Mouse (Mus musculus) ES-E14 (cell line): ENCODE results near the gene Bag6. TPM values are rescaled to one million over a fixed set of nuclear protein-coding genes. Genes with fewer than 3 reads are reported as not detected.
A peak's percentile ranks its signal among the peaks of the same experiment; 100 is the strongest.

Source experiments
- DNase-seq: peaks from one replicate; pipeline ENCODE4 v3.0.0-alpha.2; 2013; ENCODE audit warnings: low read depth, low spot score
- H3K27ac ChIP-seq: 2 replicates; pipeline ENCODE4 v1.5.1; 2012; ENCODE audit warnings: low read depth, mild to moderate bottlenecking, low read length, moderate library complexity, mixed read lengths; ENCODE audit not compliant: poor library complexity, insufficient read depth, severe bottlenecking
- H3K36me3 ChIP-seq: 2 replicates; pipeline ENCODE4 v1.6.1; 2012; ENCODE audit warnings: mild to moderate bottlenecking, low read length, moderate library complexity, mixed read lengths; ENCODE audit not compliant: control insufficient read depth, poor library complexity, insufficient read depth, severe bottlenecking
- H3K4me1 ChIP-seq, 2 experiments: fragments of 150-350 bp in 1 of 2; sonication (generic) in 1 of 2; 2 replicates each; pipeline ENCODE4 v1.6.1; 2012; ENCODE audit warnings: low read length in 2 of 2, mild to moderate bottlenecking in 1 of 2, mixed read lengths in 1 of 2; ENCODE audit not compliant: control insufficient read depth in 2 of 2, insufficient read depth in 2 of 2, poor library complexity in 1 of 2
- H3K4me3 ChIP-seq, 2 experiments: fragments of 150-350 bp in 1 of 2; sonication (generic) in 1 of 2; 2 replicates each; pipeline ENCODE4 v1.5.1; 2012; ENCODE audit warnings: low read length in 2 of 2, low read depth in 1 of 2, mild to moderate bottlenecking in 1 of 2, mixed read lengths in 1 of 2; ENCODE audit not compliant: insufficient read depth in 1 of 2, poor library complexity in 1 of 2, severe bottlenecking in 1 of 2
- H3K9ac ChIP-seq: 2 replicates; pipeline ENCODE4 v1.6.1; 2012; ENCODE audit warnings: low read depth, mild to moderate bottlenecking, low read length, mixed read lengths; ENCODE audit not compliant: poor library complexity, insufficient read depth, severe bottlenecking
- H3K9me3 ChIP-seq: fragments of 150-350 bp; sonication (generic); 2 replicates; pipeline ENCODE4 v1.6.1; 2012; ENCODE audit warnings: low read depth, mild to moderate bottlenecking, low read length; ENCODE audit not compliant: control insufficient read depth, insufficient read depth
- CHD2 ChIP-seq: IDR thresholded peaks from 2 replicates; pipeline ENCODE4 v1.6.1; 2014; ENCODE audit warnings: mild to moderate bottlenecking, low read depth, low read length, inconsistent platforms
- HCFC1 ChIP-seq: IDR thresholded peaks from 2 replicates; pipeline ENCODE4 v1.6.1; 2012; ENCODE audit warnings: low read length, inconsistent platforms, borderline replicate concordance; ENCODE audit not compliant: insufficient read depth
- MAFK ChIP-seq: IDR thresholded peaks from 2 replicates; pipeline ENCODE4 v1.6.1; 2014; ENCODE audit warnings: mild to moderate bottlenecking, low read depth, low read length, inconsistent platforms; ENCODE audit not compliant: insufficient read depth
- ZC3H11A ChIP-seq: IDR thresholded peaks from 2 replicates; pipeline ENCODE4 v1.6.1; 2012; ENCODE audit warnings: low read depth, mild to moderate bottlenecking, inconsistent platforms, low read length, borderline replicate concordance
- ZNF384 ChIP-seq: IDR thresholded peaks from 2 replicates; pipeline ENCODE4 v1.6.1; 2012; ENCODE audit warnings: low read depth, low read length, inconsistent platforms
- in situ Hi-C, 2 experiments: fragments of 600-800 bp; cut with MboI; formaldehyde crosslinking; loops; one replicate each; pipeline ENCODE4 v1.15.1; 2025; ENCODE audit warnings: low sequenced_read_pairs in 2 of 2, inconsistent platforms in 1 of 2; ENCODE audit not compliant: unreplicated experiment in 2 of 2
- total RNA-seq: library from RNA; depleted of rRNA; stranded (reverse); fragments of 300-350 nt; gene quantifications from 2 replicates; pipeline ENCODE4 v1.2.3, GENCODE M21; 2012

The Bag6 gene
- total RNA-seq, 1 experiment = 208 TPM

GRCm38 (mm10) chr17:35175382-35175781, 40.4 kb downstream of the Bag6 start:
- H3K36me3 ChIP-seq = no peaks in the 10 kb centered on the region
- no peak overlapping the region for H3K9ac ChIP-seq
- in situ Hi-C loops = no loop called here
- DNase-seq = no peak
- no peak overlapping the region for H3K4me3 ChIP-seq
- TF ChIP-seq ZNF384 (no peak), CHD2 (no peak), MAFK (no peak), HCFC1 (no peak), ZC3H11A (no peak)
- H3K4me1 ChIP-seq = no peaks in the 10 kb centered on the region
- no peak overlapping the region for H3K27ac ChIP-seq
- no peaks in the 10 kb centered on the region for H3K9me3 ChIP-seq

GRCm38 (mm10) chr17:35175968-35176367, 41.0 kb downstream of the Bag6 start, which contains the start of gene Aif1:
Gene Aif1 (minus strand): TSS chr17:35176068.
- TF ChIP-seq ZC3H11A = no peak
- TF ChIP-seq HCFC1 = no peak
- no peak for TF ChIP-seq MAFK
- no peak for TF ChIP-seq ZNF384
- TF ChIP-seq CHD2 = no peak
- Histone ChIP-seq H3K36me3 (no peaks in the 10 kb centered on the region), H3K9ac (no peak within 1 kb of the TSS), H3K4me3 (no peak within 1 kb of the TSS), H3K27ac (no peak within 1 kb of the TSS), H3K4me1 (no peaks in the 10 kb centered on the region), H3K9me3 (no peaks in the 10 kb centered on the region)
- no peak for DNase-seq
- in situ Hi-C loops = no loop called here

- TF ChIP-seq ZC3H11A (0 out of 2 replicates have a peak, but pooled peaks have one; percentile 11), MAFK (no peak), CHD2 (no peak)
- Histone ChIP-seq H3K36me3 (no peaks in the 10 kb centered on the region), H3K9me3 (no peaks in the 10 kb centered on the region), H3K27ac (no peak overlapping the region), H3K4me3 (no peak overlapping the region), H3K9ac (no peak overlapping the region), H3K4me1 (peaks cover 0 to 2% of the 10 kb centered on the region in 2 experiments; a peak in 1 of 4 replicates)
- no peak for DNase-seq
- in situ Hi-C loops = no loop called here
Measured at GRCm38 (mm10) chr17:35178528-35178927, 43.5 kb downstream of the Bag6 start.

- no peak overlapping the region for H3K27ac ChIP-seq
- H3K9ac ChIP-seq = no peak overlapping the region
- H3K9me3 ChIP-seq = no peaks in the 10 kb centered on the region
- H3K4me1 ChIP-seq = peaks cover 0 to 9% of the 10 kb centered on the region in 2 experiments; a peak in 1 of 4 replicates
- in situ Hi-C loops = no loop called here
- no peaks in the 10 kb centered on the region for H3K36me3 ChIP-seq
- TF ChIP-seq HCFC1 = no peak
- TF ChIP-seq ZNF384 = no peak
- TF ChIP-seq CHD2 = no peak
- TF ChIP-seq ZC3H11A = no peak
- TF ChIP-seq MAFK = no peak
- DNase-seq = no peak
- H3K4me3 ChIP-seq = no peak overlapping the region
Measured at GRCm38 (mm10) chr17:35180093-35180492, 45.1 kb downstream of the Bag6 start.
